Mouse (Mus musculus) neural tube, embryonic 13.5 days (tissue): ENCODE data around the gene Slc39a11. TPM values are rescaled to one million over a fixed set of nuclear protein-coding genes. Genes with fewer than 3 reads are reported as not detected.

ENCODE experiments used
- polyA plus RNA-seq: library from polyadenylated mRNA; unstranded; fragments of >200 nt; fragmentation: Nextera tagmentation; extraction: Ambion mirVana; gene quantifications from 2 replicates; pipeline ENCODE4 v1.2.1, GENCODE M21; 2015

Slc39a11 gene
- polyA plus RNA-seq, 1 experiment from 2014 or later, result 26.8 TPM

Other genes with a start within 250 kb of the Slc39a11 start
- gene Sstr2, start 30.7 kb downstream of the Slc39a11 start, polyA plus RNA-seq, result 16.4 and 21.4 TPM in 2 replicates
- 33.9 and 36.8 TPM in 2 replicates for gene Cog1, start 910 bp downstream of the Slc39a11 start, polyA plus RNA-seq
- gene Fam104a, start 34.1 kb upstream of the Slc39a11 start, polyA plus RNA-seq, result 40.8 and 43.3 TPM in 2 replicates
- 18.1 and 23.1 TPM in 2 replicates for gene D11Wsu47e, start 34.3 kb upstream of the Slc39a11 start, polyA plus RNA-seq
- gene Cpsf4l, start 59.9 kb upstream of the Slc39a11 start, polyA plus RNA-seq, result 0.36 and 0.85 TPM in 2 replicates
- 54.6 and 58.9 TPM in 2 replicates for gene Cdc42ep4, start 101.8 kb upstream of the Slc39a11 start, polyA plus RNA-seq